Comparison of ENCODE assay signal across 12 mouse cellular contexts in the genomic region with DNA sequence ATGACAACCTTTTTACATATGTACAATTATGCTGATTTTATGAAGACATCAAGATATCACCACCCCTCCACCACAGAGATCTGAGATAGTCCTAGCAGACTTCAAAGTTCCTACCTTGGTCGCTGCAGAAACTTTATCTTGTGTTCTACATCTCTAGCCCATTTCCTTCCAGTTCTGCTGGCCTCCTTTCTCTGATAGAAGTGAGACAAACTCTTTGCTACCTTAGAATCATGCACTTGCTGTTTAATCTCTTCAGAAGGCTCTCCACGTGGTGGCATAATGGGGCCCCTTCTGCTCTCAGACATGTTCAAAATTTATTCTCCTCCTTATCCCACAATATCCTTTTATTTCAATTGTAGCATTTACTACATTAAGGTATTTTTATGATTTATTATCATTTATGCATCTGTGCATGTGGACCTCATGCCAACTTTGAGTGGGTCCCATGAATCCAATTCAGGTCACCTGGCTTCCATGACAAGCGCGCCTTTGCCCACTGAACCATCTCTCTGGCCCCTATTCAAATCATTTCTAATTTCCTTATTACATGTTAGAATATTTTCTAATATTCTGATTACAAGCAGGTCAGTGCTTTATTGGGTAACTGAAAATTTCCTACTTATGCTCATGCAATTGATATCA.
"Had no signal": no experiment of that assay in that cellular context is flagged by ENCODE, and none has a peak within 500 bp of the region (broad histone marks: within the 10 kb centered on the region; RNA-seq: fewer than 3 reads in every experiment).

No protein-coding gene starts in this region.

- H3K27me3 ChIP-seq: limb, embryonic 12.5 days; liver, embryonic 15.5 days; midbrain, embryonic 13.5 days; neural tube, embryonic 15.5 days had no signal

- H3K9ac ChIP-seq: limb, embryonic 12.5 days; liver, embryonic 15.5 days; midbrain, embryonic 13.5 days; neural tube, embryonic 15.5 days had no signal

- DNase-seq: kidney, adult 8-10 months; layer of hippocampus, adult 9-11 months; liver; lung, adult 2 months; lung, postnatal 36 days; right cerebral cortex, adult 18-20 months; right cerebral cortex, postnatal 25 days had no signal

- H3K9me3 ChIP-seq: limb, embryonic 12.5 days; liver, embryonic 15.5 days; midbrain, embryonic 13.5 days; neural tube, embryonic 15.5 days had no signal

- H3K27ac ChIP-seq: kidney, postnatal 0 days; limb, embryonic 12.5 days; midbrain, embryonic 13.5 days had no signal
